Mouse (Mus musculus) forebrain, embryonic 15.5 days (tissue): Measurements from ENCODE around the gene Vti1a. TPM values are rescaled to one million over a fixed set of nuclear protein-coding genes. Genes with fewer than 3 reads are reported as not detected.

Source experiments
- ATAC-seq: fragments of 200-750 bp; cut with Nextera tagmentation; replicated peaks from 2 replicates; pipeline ENCODE4 v1.8.0; 2017; ENCODE audit warnings: mild to moderate bottlenecking, moderate TSS enrichment, moderate library complexity
- H3K27ac ChIP-seq: fragments of 300-500 bp; sonication (generic); replicated peaks from 2 replicates; pipeline ENCODE4 v1.5.1; 2015; ENCODE audit warnings: mild to moderate bottlenecking, inconsistent platforms
- H3K27me3 ChIP-seq: fragments of 300-500 bp; sonication (generic); 2 replicates; pipeline ENCODE4 v1.6.1; 2015; ENCODE audit warnings: inconsistent platforms
- H3K36me3 ChIP-seq: fragments of 300-500 bp; sonication (generic); 2 replicates; pipeline ENCODE4 v1.6.1; 2015; ENCODE audit warnings: mild to moderate bottlenecking, inconsistent platforms
- H3K4me1 ChIP-seq: fragments of 300-500 bp; sonication (generic); 2 replicates; pipeline ENCODE4 v1.6.1; 2015; ENCODE audit warnings: inconsistent platforms
- H3K4me2 ChIP-seq: fragments of 300-500 bp; sonication (generic); replicated peaks from 2 replicates; pipeline ENCODE4 v1.6.1; 2015; ENCODE audit warnings: mild to moderate bottlenecking, inconsistent platforms
- H3K4me3 ChIP-seq: fragments of 300-500 bp; sonication (generic); 2 replicates; pipeline ENCODE4 v1.5.1; 2015; ENCODE audit warnings: mild to moderate bottlenecking, inconsistent platforms
- H3K9ac ChIP-seq: fragments of 300-500 bp; sonication (generic); replicated peaks from 2 replicates; pipeline ENCODE4 v1.6.1; 2015; ENCODE audit warnings: mild to moderate bottlenecking, inconsistent platforms
- H3K9me3 ChIP-seq: fragments of 300-500 bp; sonication (generic); 2 replicates; pipeline ENCODE4 v1.6.1; 2016; ENCODE audit warnings: inconsistent platforms
- WGBS: fragments of 180-500 bp; shearing (Covaris S2); methylation state at CpG from one replicate; pipeline ENCODE4 v1.1.7; 2015; ENCODE audit warnings: mixed read lengths; 5-methylcytosine and 5-hydroxymethylcytosine counted together
- polyA plus RNA-seq: library from polyadenylated mRNA; unstranded; fragments of >200 nt; fragmentation: Nextera tagmentation; extraction: Ambion mirVana; gene quantifications from 2 replicates; pipeline ENCODE4 v1.2.1, GENCODE M21; 2015

The Vti1a gene
- polyA plus RNA-seq, 1 experiment from 2014 or later: 29.7 TPM

- no peak overlapping the region for H3K4me2 ChIP-seq
- no peaks in the 10 kb centered on the region for H3K9me3 ChIP-seq
- peaks cover 10% of the 10 kb centered on the region for H3K36me3 ChIP-seq
- ATAC-seq: no peak
- H3K27me3 ChIP-seq: no peaks in the 10 kb centered on the region
- WGBS: 88% methylated on average over 2 of the region's 2 CpGs
- H3K4me1 ChIP-seq: no peaks in the 10 kb centered on the region
- H3K9ac ChIP-seq: no peak overlapping the region
- no peak overlapping the region for H3K27ac ChIP-seq
- H3K4me3 ChIP-seq: no peak overlapping the region
These were observed 23.8 kb upstream of the Vti1a start for GRCm38 (mm10) chr19:55292210-55292850.

GRCm38 (mm10) chr19:55293175-55293574 is 22.9 kb upstream of the Vti1a start:
- no peak overlapping the region for H3K4me3 ChIP-seq
- H3K4me2 ChIP-seq: no peak overlapping the region
- WGBS: 13% methylated on average over 4 of the region's 4 CpGs
- ATAC-seq: no peak
- no peak overlapping the region for H3K27ac ChIP-seq
- H3K4me1 ChIP-seq: no peaks in the 10 kb centered on the region
- H3K27me3 ChIP-seq: no peaks in the 10 kb centered on the region
- H3K36me3 ChIP-seq: peaks cover 14% of the 10 kb centered on the region
- H3K9ac ChIP-seq: no peak overlapping the region
- no peaks in the 10 kb centered on the region for H3K9me3 ChIP-seq

- H3K4me3 ChIP-seq: no peak overlapping the region
- no peaks in the 10 kb centered on the region for H3K27me3 ChIP-seq
- peaks cover 16% of the 10 kb centered on the region for H3K36me3 ChIP-seq
- 95% methylated on average over 9 of the region's 9 CpGs for WGBS
- H3K9me3 ChIP-seq: no peaks in the 10 kb centered on the region
- no peak for ATAC-seq
- no peak overlapping the region for H3K27ac ChIP-seq
- H3K4me1 ChIP-seq: no peaks in the 10 kb centered on the region
- no peak overlapping the region for H3K9ac ChIP-seq
- H3K4me2 ChIP-seq: no peak overlapping the region
These were observed 21.0 kb upstream of the Vti1a start for GRCm38 (mm10) chr19:55295075-55295474.

GRCm38 (mm10) chr19:55295556-55295955 is 20.5 kb upstream of the Vti1a start:
- WGBS: 89% methylated on average over 3 of the region's 3 CpGs
- H3K36me3 ChIP-seq: peaks cover 16% of the 10 kb centered on the region
- no peak overlapping the region for H3K4me2 ChIP-seq
- H3K4me3 ChIP-seq: no peak overlapping the region
- no peak overlapping the region for H3K27ac ChIP-seq
- no peaks in the 10 kb centered on the region for H3K27me3 ChIP-seq
- ATAC-seq: no peak
- no peak overlapping the region for H3K9ac ChIP-seq
- no peaks in the 10 kb centered on the region for H3K9me3 ChIP-seq
- H3K4me1 ChIP-seq: no peaks in the 10 kb centered on the region

- Histone ChIP-seq H3K27ac (no peak overlapping the region), H3K4me2 (no peak overlapping the region), H3K4me3 (no peak overlapping the region), H3K4me1 (no peaks in the 10 kb centered on the region), H3K9ac (no peak overlapping the region), H3K36me3 (peaks cover 23% of the 10 kb centered on the region), H3K9me3 (no peaks in the 10 kb centered on the region), H3K27me3 (no peaks in the 10 kb centered on the region)
- ATAC-seq: no peak
- WGBS: 92% methylated on average over 2 of the region's 2 CpGs
These were observed 19.8 kb upstream of the Vti1a start for GRCm38 (mm10) chr19:55296301-55296700.

GRCm38 (mm10) chr19:55297489-55297888 is 18.6 kb upstream of the Vti1a start:
- H3K9me3 ChIP-seq: no peaks in the 10 kb centered on the region
- no peak for ATAC-seq
- H3K9ac ChIP-seq: no peak overlapping the region
- H3K4me3 ChIP-seq: no peak overlapping the region
- H3K4me2 ChIP-seq: no peak overlapping the region
- H3K36me3 ChIP-seq: peaks cover 33% of the 10 kb centered on the region
- H3K27ac ChIP-seq: no peak overlapping the region
- H3K27me3 ChIP-seq: no peaks in the 10 kb centered on the region
- no peaks in the 10 kb centered on the region for H3K4me1 ChIP-seq
- 94% methylated on average over 2 of the region's 2 CpGs for WGBS

- 86% methylated on average over 5 of the region's 5 CpGs for WGBS
- H3K36me3 ChIP-seq: peaks cover 38% of the 10 kb centered on the region
- H3K4me2 ChIP-seq: no peak overlapping the region
- no peak for ATAC-seq
- no peak overlapping the region for H3K4me3 ChIP-seq
- no peak overlapping the region for H3K9ac ChIP-seq
- H3K27ac ChIP-seq: no peak overlapping the region
- H3K9me3 ChIP-seq: no peaks in the 10 kb centered on the region
- H3K27me3 ChIP-seq: no peaks in the 10 kb centered on the region
- H3K4me1 ChIP-seq: no peaks in the 10 kb centered on the region
These were observed 18.1 kb upstream of the Vti1a start for GRCm38 (mm10) chr19:55297961-55298360.

GRCm38 (mm10) chr19:55299378-55299777 is 16.7 kb upstream of the Vti1a start:
- peaks cover 52% of the 10 kb centered on the region for H3K36me3 ChIP-seq
- H3K4me3 ChIP-seq: no peak overlapping the region
- H3K27me3 ChIP-seq: no peaks in the 10 kb centered on the region
- no peaks in the 10 kb centered on the region for H3K9me3 ChIP-seq
- WGBS: 91% methylated on average over 1 of the region's 1 CpGs
- no peaks in the 10 kb centered on the region for H3K4me1 ChIP-seq
- H3K27ac ChIP-seq: no peak overlapping the region
- no peak for ATAC-seq
- no peak overlapping the region for H3K4me2 ChIP-seq
- no peak overlapping the region for H3K9ac ChIP-seq

GRCm38 (mm10) chr19:55300525-55300924 is 15.6 kb upstream of the Vti1a start:
- no peak for ATAC-seq
- Histone ChIP-seq H3K9ac (no peak overlapping the region), H3K9me3 (no peaks in the 10 kb centered on the region), H3K4me1 (no peaks in the 10 kb centered on the region), H3K27ac (no peak overlapping the region), H3K4me3 (no peak overlapping the region), H3K4me2 (no peak overlapping the region), H3K36me3 (peaks cover 53% of the 10 kb centered on the region), H3K27me3 (no peaks in the 10 kb centered on the region)
- 89% methylated on average over 3 of the region's 3 CpGs for WGBS

- no peaks in the 10 kb centered on the region for H3K9me3 ChIP-seq
- no peak overlapping the region for H3K4me2 ChIP-seq
- H3K4me1 ChIP-seq: no peaks in the 10 kb centered on the region
- no peaks in the 10 kb centered on the region for H3K27me3 ChIP-seq
- H3K36me3 ChIP-seq: peaks cover 72% of the 10 kb centered on the region
- ATAC-seq: no peak
- no peak overlapping the region for H3K9ac ChIP-seq
- no peak overlapping the region for H3K4me3 ChIP-seq
- H3K27ac ChIP-seq: no peak overlapping the region
These were observed 11.1 kb upstream of the Vti1a start for GRCm38 (mm10) chr19:55305024-55305423.

- no peak for ATAC-seq
- Histone ChIP-seq H3K9me3 (no peaks in the 10 kb centered on the region), H3K36me3 (peaks cover 40% of the 10 kb centered on the region), H3K4me1 (peaks cover 27% of the 10 kb centered on the region), H3K4me2 (no peak overlapping the region), H3K27me3 (no peaks in the 10 kb centered on the region), H3K27ac (no peak overlapping the region), H3K4me3 (no peak overlapping the region), H3K9ac (no peak overlapping the region)
- WGBS: 87% methylated on average over 8 of the region's 8 CpGs
These were observed 4.2 kb upstream of the Vti1a start for GRCm38 (mm10) chr19:55311874-55312273.

GRCm38 (mm10) chr19:55313649-55314048 is 2.4 kb upstream of the Vti1a start:
- Histone ChIP-seq H3K36me3 (peaks cover 27% of the 10 kb centered on the region), H3K4me3 (no peak overlapping the region), H3K4me2 (no peak overlapping the region), H3K27me3 (no peaks in the 10 kb centered on the region), H3K27ac (no peak overlapping the region), H3K9me3 (no peaks in the 10 kb centered on the region), H3K4me1 (peaks cover 30% of the 10 kb centered on the region), H3K9ac (no peak overlapping the region)
- 87% methylated on average over 2 of the region's 2 CpGs for WGBS
- ATAC-seq: no peak

GRCm38 (mm10) chr19:55315452-55316108 is 515 bp upstream of the Vti1a start, which contains the start of gene Zdhhc6:
TSS of gene Zdhhc6 (minus strand) at chr19:55316032.
- H3K27ac ChIP-seq: peak within 1 kb of the TSS; percentile 83
- H3K27me3 ChIP-seq: no peaks in the 10 kb centered on the region
- H3K4me1 ChIP-seq: peaks cover 30% of the 10 kb centered on the region
- peak within 1 kb of the TSS; percentile 89 for H3K4me2 ChIP-seq
- H3K9me3 ChIP-seq: no peaks in the 10 kb centered on the region
- peak within 1 kb of the TSS; percentile 86 for H3K4me3 ChIP-seq
- under 1% methylated on average over 59 of the region's 60 CpGs for WGBS
- peak; percentile 84 for ATAC-seq
- peak within 1 kb of the TSS; percentile 73 for H3K9ac ChIP-seq
- peaks cover 9% of the 10 kb centered on the region for H3K36me3 ChIP-seq
